Mouse (Mus musculus) intestine, embryonic 16.5 days (tissue): Measurements from ENCODE around the gene Clybl. TPM values are rescaled to one million over a fixed set of nuclear protein-coding genes. Genes with fewer than 3 reads are reported as not detected.

Experiments
- ATAC-seq: fragments of 200-750 bp; cut with Nextera tagmentation; 2 replicates; pipeline ENCODE4 v1.8.0; 2017; ENCODE audit warnings: moderate TSS enrichment, moderate library complexity
- H3K27ac ChIP-seq: fragments of 300-500 bp; sonication (generic); 2 replicates; pipeline ENCODE4 v1.5.1; 2014; ENCODE audit warnings: mild to moderate bottlenecking, low read length
- H3K27me3 ChIP-seq: fragments of 300-500 bp; sonication (generic); replicated peaks from 2 replicates; pipeline ENCODE4 v1.6.1; 2014; ENCODE audit warnings: low read length, control low read depth, mixed read lengths; ENCODE audit not compliant: control insufficient read depth, insufficient read depth
- H3K36me3 ChIP-seq: fragments of 300-500 bp; sonication (generic); 2 replicates; pipeline ENCODE4 v1.6.1; 2014; ENCODE audit warnings: low read length, control low read depth; ENCODE audit not compliant: control insufficient read depth, insufficient read depth
- H3K4me1 ChIP-seq: fragments of 300-500 bp; sonication (generic); 2 replicates; pipeline ENCODE4 v1.6.1; 2014; ENCODE audit warnings: low read length, control low read depth, mixed read lengths; ENCODE audit not compliant: control insufficient read depth, insufficient read depth
- H3K4me2 ChIP-seq: fragments of 300-500 bp; sonication (generic); 2 replicates; pipeline ENCODE4 v1.6.1; 2014; ENCODE audit warnings: low read depth, low read length, control low read depth
- H3K4me3 ChIP-seq: fragments of 300-500 bp; sonication (generic); 2 replicates; pipeline ENCODE4 v1.5.1; 2014; ENCODE audit warnings: mild to moderate bottlenecking, low read length
- H3K9ac ChIP-seq: fragments of 300-500 bp; sonication (generic); 2 replicates; pipeline ENCODE4 v1.6.1; 2014; ENCODE audit warnings: low read depth, low read length
- H3K9me3 ChIP-seq: fragments of 300-500 bp; sonication (generic); 2 replicates; pipeline ENCODE4 v1.6.1; 2016; ENCODE audit warnings: low read length, control low read depth; ENCODE audit not compliant: control insufficient read depth
- WGBS: fragments of 180-500 bp; shearing (Covaris S2); extraction: QIAGEN DNeasy Blood & Tissue Kit; methylation state at CpG from one replicate; pipeline ENCODE4 v1.1.7; 2014; 5-methylcytosine and 5-hydroxymethylcytosine counted together
- polyA plus RNA-seq: library from polyadenylated mRNA; unstranded; fragments of >200 nt; fragmentation: Nextera tagmentation; extraction: Ambion mirVana; gene quantifications from 2 replicates; pipeline ENCODE4 v1.2.1, GENCODE M21; 2015

Clybl gene
- polyA plus RNA-seq, 1 experiment from 2014 or later, result 38.7 TPM

- Histone ChIP-seq H3K36me3 (no peaks in the 10 kb centered on the region), H3K27me3 (peaks cover 14% of the 10 kb centered on the region), H3K4me2 (no peak overlapping the region), H3K4me3 (no peak overlapping the region), H3K4me1 (no peaks in the 10 kb centered on the region), H3K27ac (no peak overlapping the region), H3K9me3 (no peaks in the 10 kb centered on the region), H3K9ac (no peak overlapping the region)
- ATAC-seq, result no peak
- 53% methylated on average over 5 of the region's 5 CpGs for WGBS
Measured at GRCm38 (mm10) chr14:122258297-122258696, 76.8 kb downstream of the Clybl start.

DNA sequence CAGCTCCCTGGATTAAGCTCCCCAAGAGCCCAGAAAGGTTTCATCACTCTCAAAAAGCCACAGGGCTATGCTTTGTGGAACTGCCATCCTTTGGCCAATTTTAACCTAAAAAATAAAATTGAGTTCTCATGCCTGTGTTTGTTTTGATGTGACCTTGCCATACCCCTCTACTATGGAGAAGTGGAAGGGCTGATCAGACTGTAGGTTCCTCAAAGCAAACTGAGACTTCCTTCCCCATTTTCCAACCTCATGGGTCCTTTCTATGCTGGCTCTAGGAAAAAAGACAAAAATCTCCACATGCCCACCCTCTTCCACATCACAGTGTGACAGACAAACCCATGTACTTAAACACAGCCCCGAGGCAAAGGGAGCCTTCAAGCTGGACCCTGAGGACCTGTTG, 79.7 kb downstream of the Clybl start:
- Histone ChIP-seq H3K9me3 (no peaks in the 10 kb centered on the region), H3K27me3 (peaks cover 7% of the 10 kb centered on the region), H3K4me1 (no peaks in the 10 kb centered on the region), H3K27ac (no peak overlapping the region), H3K9ac (no peak overlapping the region), H3K4me3 (no peak overlapping the region), H3K4me2 (no peak overlapping the region), H3K36me3 (no peaks in the 10 kb centered on the region)
- WGBS, result 83% methylated on average over 1 of the region's 1 CpGs
- no peak for ATAC-seq

DNA sequence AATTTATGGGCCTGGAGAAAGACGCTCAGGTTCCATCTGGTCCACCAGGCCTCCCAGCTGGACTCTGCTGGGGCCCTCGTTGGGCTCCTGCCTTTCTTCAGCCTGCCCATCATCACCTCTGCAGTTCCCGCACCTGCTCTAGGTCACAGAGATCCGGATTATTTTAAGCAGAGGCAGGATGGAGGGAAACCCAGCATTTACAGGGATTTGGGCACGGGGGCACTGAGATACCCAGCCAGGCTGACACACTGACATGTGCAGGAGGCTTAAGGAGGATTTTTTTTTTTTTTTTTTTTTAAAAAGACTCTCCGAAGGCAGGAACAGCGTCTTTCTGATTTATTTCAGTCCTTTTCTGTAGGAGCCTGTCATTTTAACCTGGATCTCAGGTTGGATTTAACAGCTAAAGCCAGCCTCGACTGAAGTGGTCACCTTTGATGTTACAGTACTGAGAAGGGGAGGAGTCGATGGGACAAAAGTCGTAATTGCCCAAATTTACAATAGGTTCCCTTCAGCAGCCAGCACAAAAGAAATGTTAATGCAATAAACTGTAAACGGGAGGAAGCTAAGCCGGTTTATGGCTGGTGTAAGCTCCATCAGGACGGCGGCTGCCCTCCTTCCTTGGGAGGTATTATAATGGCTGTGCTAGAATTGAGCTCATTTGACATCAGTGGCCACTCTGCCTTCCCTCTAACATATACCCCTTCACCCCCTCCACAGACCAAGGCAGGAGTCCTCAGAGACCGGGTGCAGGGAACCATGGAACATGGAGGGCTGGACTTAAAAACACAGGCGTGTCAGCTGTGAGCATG, 81.6 kb downstream of the Clybl start:
- H3K9me3 ChIP-seq, result no peaks in the 10 kb centered on the region
- H3K4me1 ChIP-seq, result no peaks in the 10 kb centered on the region
- H3K4me2 ChIP-seq, result no peak overlapping the region
- no peaks in the 10 kb centered on the region for H3K36me3 ChIP-seq
- no peak for ATAC-seq
- WGBS, result 45% methylated on average over 16 of the region's 16 CpGs
- H3K27me3 ChIP-seq, result peaks cover under 1% of the 10 kb centered on the region; the same call in 1 of the 2 replicates
- H3K4me3 ChIP-seq, result no peak overlapping the region
- H3K9ac ChIP-seq, result no peak overlapping the region
- no peak overlapping the region for H3K27ac ChIP-seq

- 82% methylated on average over 7 of the region's 7 CpGs for WGBS
- Histone ChIP-seq H3K9me3 (no peaks in the 10 kb centered on the region), H3K9ac (no peak overlapping the region), H3K27ac (no peak overlapping the region), H3K4me2 (no peak overlapping the region), H3K27me3 (no peaks in the 10 kb centered on the region), H3K4me1 (no peaks in the 10 kb centered on the region), H3K4me3 (no peak overlapping the region), H3K36me3 (no peaks in the 10 kb centered on the region)
- no peak for ATAC-seq
Measured at GRCm38 (mm10) chr14:122265214-122265613, 83.7 kb downstream of the Clybl start.

GRCm38 (mm10) chr14:122267590-122267989, 86.1 kb downstream of the Clybl start:
- WGBS, result 25% methylated on average over 4 of the region's 4 CpGs

GRCm38 (mm10) chr14:122271104-122271746, 89.7 kb downstream of the Clybl start:
- WGBS, result 38% methylated on average over 14 of the region's 14 CpGs
- ATAC-seq, result no peak
- H3K4me2 ChIP-seq, result no peak overlapping the region

More at GRCm38 (mm10) chr14:122267590-122267989, 86.1 kb downstream of the Clybl start:
- Histone ChIP-seq H3K36me3 (no peaks in the 10 kb centered on the region), H3K9me3 (no peaks in the 10 kb centered on the region), H3K9ac (no peak overlapping the region), H3K27ac (no peak overlapping the region), H3K4me2 (no peak overlapping the region), H3K27me3 (no peaks in the 10 kb centered on the region), H3K4me1 (no peaks in the 10 kb centered on the region), H3K4me3 (no peak overlapping the region)
- ATAC-seq, result no peak

GRCm38 (mm10) chr14:122277142-122277541, 95.6 kb downstream of the Clybl start:
- Histone ChIP-seq H3K27ac (no peak overlapping the region), H3K4me3 (no peak overlapping the region), H3K27me3 (no peaks in the 10 kb centered on the region), H3K36me3 (no peaks in the 10 kb centered on the region), H3K9me3 (no peaks in the 10 kb centered on the region), H3K9ac (no peak overlapping the region), H3K4me2 (no peak overlapping the region), H3K4me1 (no peaks in the 10 kb centered on the region)
- ATAC-seq, result no peak
- WGBS, result 92% methylated on average over 8 of the region's 8 CpGs

More at GRCm38 (mm10) chr14:122271104-122271746, 89.7 kb downstream of the Clybl start:
- H3K4me1 ChIP-seq, result no peaks in the 10 kb centered on the region
- H3K36me3 ChIP-seq, result no peaks in the 10 kb centered on the region
- H3K9ac ChIP-seq, result no peak overlapping the region
- no peaks in the 10 kb centered on the region for H3K27me3 ChIP-seq
- no peaks in the 10 kb centered on the region for H3K9me3 ChIP-seq
- H3K27ac ChIP-seq, result no peak overlapping the region
- no peak overlapping the region for H3K4me3 ChIP-seq

GRCm38 (mm10) chr14:122279462-122280308, 98.2 kb downstream of the Clybl start:
- no peaks in the 10 kb centered on the region for H3K9me3 ChIP-seq
- 61% methylated on average over 16 of the region's 16 CpGs for WGBS
- no peaks in the 10 kb centered on the region for H3K27me3 ChIP-seq
- no peak overlapping the region for H3K4me3 ChIP-seq
- no peak overlapping the region for H3K9ac ChIP-seq
- no peak overlapping the region for H3K4me2 ChIP-seq
- no peaks in the 10 kb centered on the region for H3K36me3 ChIP-seq
- H3K27ac ChIP-seq, result no peak overlapping the region
- no peak for ATAC-seq
- H3K4me1 ChIP-seq, result no peaks in the 10 kb centered on the region
